Mouse (Mus musculus): ENCODE data around the gene Sorcs2. TPM values are rescaled to one million over a fixed set of nuclear protein-coding genes. Genes with fewer than 3 reads are reported as not detected.

The Sorcs2 gene
- 5.4 TPM in 1 of 2 replicates, not detected in the other for total RNA-seq (2015; ENCODE audit: low replicate concordance)
- 0.39 and 2.2 TPM in 2 replicates for total RNA-seq (2017; ENCODE audit: low replicate concordance)

DNA sequence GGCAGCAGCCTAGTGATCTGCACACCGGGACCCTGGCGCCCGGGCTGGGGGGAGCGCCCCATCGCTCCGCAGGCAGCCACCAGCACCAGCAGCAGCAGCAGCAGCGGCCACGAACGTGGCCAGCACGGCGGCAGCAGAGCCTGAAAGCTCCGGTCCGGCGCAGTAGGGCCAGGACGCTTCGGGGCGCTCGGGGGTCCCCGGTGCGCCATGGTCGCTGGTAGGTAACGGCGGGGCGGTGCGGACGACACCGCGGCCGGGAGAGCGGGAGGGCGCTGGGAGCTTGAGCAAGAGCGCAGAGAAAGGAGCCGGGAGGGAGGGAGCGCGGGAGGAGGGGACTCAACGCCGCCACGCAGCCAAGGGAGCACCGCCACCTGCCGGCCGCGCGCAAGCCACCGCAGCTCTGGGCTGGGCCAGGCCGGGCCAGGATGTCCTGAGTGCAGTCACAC, at the start of gene Sorcs2:
Sorcs2 (minus strand) TSS at position 303 of the 446 bp plus-strand sequence.
- ATAC-seq (replicated peaks; ENCODE audit: low FRiP score, poor library complexity, severe bottlenecking) = no peak

DNA sequence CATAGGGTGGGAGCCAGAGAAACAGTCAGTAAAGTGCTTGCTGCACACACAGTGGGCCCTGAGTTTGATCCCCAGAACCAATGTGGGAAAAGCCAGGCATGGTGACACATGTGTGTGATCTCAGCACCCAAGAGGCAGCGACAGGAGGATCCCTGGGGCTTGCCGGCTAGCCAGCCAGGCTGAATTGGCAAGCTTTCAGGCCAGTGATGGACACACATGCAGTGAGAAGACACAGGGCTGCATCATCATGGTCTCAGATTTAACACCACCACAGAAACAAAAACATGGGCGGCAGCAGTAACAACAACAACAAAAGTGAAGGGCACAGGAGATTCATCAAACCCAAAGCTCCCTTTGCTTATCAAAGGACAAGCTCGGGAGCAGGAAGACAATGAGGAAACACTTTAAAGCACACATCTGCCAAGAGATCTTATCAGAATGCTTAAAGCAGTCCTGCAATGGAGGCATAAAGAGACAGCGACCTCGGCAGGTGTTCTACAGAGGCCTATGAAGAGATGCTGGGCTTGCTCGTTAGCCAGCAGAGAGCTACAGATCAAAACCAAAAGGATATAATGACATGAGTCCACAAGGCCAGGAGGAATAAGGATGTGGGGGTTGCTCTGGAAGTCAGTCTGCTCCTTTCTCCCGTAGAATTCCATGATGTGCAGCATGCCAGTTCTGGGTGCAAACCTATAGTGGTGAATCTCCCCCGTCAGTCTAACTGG, 48.4 kb upstream of the Sorcs2 start:
- no peak for ATAC-seq (replicated peaks; ENCODE audit: low FRiP score, poor library complexity, severe bottlenecking)

DNA sequence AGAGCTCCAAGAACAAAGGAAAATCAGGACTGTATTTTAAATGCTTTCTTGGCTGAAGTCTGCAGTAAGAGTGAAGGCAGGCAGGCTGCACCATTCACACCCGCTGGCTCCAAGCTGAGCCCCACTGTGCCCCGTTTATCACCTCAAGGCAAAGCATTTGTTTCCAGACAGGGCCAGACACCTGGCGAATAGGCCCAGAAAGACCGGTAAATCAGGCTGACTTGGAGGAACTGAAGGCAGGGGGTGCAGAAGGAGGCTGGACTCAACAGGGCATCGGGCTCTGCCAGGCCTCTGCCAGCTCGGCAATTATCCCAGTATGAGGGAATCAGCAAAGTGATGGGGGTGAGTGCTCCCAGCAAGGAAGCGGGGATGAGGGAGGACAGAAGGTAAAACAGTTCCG, 47.1 kb upstream of the Sorcs2 start:
- ATAC-seq (replicated peaks; ENCODE audit: low FRiP score, poor library complexity, severe bottlenecking) = no peak

DNA sequence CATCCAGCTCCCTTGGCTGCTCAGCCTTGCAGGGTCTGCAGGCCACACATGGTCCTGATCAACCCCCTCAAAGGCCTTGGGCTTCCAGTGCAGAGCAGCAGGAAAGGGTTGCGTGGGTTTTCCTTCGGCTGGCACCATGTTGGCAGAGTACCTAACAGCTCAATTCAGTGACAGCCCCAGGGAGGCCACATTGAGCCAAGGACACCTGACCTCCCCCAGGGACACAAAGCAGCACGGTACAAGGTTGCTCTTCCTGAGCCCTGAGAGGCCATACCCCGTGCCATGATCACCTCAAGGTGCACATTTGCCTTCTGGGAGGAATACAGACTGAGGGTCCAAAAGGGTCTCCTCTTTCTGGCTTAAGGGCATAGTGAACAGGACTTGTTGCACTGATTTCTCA, 46.7 kb upstream of the Sorcs2 start:
- no peak for ATAC-seq (replicated peaks; ENCODE audit: low FRiP score, poor library complexity, severe bottlenecking)

DNA sequence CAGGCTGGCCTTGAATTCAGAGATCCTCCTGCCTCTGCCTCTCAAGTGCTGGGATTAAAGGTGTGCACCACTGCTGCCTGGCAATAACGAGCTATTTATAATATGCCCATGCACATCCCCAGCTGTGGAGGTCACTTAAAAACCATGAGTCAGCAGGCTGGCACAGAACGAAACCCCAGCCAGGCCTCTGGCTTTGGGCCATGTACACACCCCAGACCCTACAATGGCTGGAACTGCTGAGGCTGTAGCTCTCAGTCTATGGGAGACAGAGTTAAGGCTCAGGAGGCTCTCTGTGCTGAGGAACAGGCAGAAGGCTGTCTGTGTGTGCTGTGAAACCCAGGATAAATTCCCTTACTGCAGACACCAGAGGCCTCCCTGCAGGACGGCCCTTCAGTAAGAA, 42.8 kb upstream of the Sorcs2 start:
- ATAC-seq (replicated peaks; ENCODE audit: low FRiP score, poor library complexity, severe bottlenecking) = no peak

DNA sequence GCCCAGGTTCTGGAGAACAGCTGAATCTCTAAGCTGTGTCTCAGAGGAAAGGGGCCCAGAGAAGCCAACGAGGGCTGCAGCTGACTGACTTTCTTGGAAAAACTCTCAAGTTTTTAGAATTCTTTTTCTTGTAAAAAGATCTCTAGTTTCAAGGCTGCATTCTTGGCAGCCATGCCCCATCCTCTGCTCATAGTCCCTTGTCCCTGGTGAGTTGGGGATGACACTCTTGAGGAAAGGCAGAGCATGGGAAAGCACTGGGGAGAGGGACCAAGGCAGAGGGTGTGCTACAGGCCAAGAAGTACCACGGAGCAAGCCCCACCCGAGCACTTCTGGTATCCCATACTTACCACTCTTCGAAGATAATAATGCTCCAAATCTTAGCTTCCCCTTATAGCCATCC, 38.9 kb upstream of the Sorcs2 start:
- ATAC-seq (replicated peaks; ENCODE audit: low FRiP score, poor library complexity, severe bottlenecking) = no peak

DNA sequence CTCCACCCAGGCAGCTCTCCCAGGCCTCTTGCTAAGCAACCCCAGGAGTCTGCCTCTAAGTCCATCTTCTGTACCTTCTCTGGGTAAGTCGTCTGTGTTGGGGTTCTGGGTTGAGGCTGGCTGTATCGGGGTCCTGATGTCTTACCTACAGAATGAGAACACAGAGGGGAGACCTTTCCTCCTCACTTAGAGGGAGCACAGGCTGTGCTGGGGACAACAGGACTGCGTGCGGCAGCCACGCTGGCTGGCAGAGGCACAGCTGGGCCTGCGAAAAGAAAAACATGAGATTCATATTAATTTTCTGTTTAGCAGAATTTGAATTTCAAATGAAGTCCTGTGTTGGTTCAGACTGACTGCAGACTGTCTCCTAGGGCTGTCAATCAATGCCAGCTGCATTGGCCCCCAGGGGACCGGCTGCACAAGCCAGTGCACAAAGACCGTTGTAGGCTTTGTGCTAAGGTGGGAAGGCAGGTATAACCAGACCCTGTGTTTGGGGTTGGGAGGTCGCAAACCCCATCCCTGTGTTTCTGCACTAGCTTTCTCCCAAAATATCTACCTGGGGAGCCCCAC, 36.5 kb upstream of the Sorcs2 start:
- no peak for ATAC-seq (replicated peaks; ENCODE audit: low FRiP score, poor library complexity, severe bottlenecking)

DNA sequence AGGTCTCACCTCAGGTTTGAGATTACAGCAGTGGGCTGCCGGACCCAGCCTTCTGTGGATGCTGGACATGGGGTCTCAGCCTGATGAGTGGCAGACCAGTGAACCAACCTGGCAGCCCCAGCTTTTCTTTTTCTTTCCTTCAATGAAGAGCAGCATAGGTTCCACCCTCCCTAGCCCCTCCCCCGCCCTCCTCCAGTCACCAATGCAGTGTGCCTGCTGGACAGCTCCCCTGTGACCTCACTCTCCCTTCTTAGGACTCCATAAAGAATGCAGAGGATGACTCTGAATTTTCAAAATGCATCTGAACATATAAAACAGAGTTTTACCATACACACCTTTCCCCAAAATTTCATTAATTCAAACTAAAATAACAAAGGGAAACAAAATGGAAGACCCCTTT, 33.8 kb upstream of the Sorcs2 start:
- no peak for ATAC-seq (replicated peaks; ENCODE audit: low FRiP score, poor library complexity, severe bottlenecking)

DNA sequence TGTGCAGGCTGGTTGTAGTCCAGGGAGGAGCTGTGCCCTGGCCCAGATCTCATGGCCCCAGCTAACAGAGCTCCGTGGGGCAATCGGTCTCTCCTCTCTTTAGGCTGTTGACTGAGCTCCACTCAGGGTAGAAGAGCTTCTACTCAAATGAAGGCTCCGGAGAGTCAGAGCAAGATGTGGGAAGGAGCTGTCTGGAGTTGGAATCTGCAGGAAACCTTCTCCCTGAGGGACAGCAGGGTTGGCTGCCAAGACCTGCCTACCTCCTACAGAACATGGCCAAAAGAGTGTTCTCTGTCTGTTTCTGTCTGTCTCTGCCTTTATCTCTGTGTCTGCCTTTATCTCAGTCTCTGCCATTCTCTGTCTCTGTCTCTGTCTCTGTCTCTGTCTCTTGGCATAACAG, 31.6 kb upstream of the Sorcs2 start:
- ATAC-seq (replicated peaks; ENCODE audit: low FRiP score, poor library complexity, severe bottlenecking) = no peak

DNA sequence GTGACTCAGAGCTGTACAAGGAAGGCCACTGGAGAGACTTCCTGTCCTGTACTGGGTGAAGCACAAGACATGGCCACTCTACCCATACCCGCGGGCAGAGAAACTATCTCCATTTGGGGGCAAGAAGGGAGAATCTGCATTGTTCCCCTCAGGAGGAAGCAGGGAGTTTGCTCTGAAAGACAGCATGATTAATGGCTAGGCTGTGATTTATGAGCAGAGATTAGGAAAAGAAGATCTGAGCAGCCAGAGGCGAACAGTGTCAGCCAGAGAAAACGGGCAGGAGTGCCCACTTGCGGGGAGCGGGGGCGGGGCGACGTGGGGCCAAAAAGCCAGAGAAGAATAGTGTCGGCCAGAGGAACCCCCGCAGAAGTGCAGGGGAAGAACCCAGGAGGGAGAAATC, 29.9 kb upstream of the Sorcs2 start:
- no peak for ATAC-seq (replicated peaks; ENCODE audit: low FRiP score, poor library complexity, severe bottlenecking)

DNA sequence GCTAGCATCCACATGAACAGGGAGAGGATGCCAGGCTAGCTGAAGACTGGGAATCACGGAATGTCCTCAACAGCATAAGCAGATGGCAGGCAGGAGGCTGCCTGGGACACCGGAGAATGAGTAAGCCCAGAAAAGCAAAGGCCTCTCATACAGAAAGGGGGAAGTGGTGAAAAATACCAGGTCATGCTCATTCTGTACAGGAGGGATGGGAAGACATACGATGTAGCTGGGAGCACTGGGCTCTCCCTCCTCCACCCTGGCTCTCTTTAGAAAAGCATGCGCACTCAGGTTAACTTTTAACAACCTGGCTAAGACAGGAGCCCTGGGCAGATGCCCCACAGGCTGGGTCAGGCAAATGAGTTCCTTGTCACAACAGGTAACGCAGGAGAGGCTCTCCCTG, 28.5 kb upstream of the Sorcs2 start:
- no peak for ATAC-seq (replicated peaks; ENCODE audit: low FRiP score, poor library complexity, severe bottlenecking)

DNA sequence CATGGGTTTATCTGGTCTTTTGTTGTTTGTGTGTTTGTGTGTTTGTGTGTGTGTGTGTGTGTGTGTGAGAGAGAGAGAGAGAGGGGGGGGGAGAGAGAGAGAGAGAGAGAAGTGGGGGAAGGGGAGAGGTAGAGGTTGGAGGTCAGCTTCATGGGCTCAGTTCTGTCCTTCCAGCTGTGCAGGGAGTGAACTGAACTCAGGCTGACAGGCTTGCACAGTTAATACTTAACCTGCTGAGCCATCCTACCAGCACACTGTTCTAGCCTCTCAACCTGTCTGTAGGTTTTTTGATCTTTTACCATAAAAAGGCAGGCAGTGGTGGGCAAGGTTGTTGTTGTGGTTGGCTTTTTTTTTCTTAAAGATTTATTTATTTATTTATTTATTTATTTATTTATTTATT, 26.7 kb upstream of the Sorcs2 start:
- ATAC-seq (replicated peaks; ENCODE audit: low FRiP score, poor library complexity, severe bottlenecking) = no peak

DNA sequence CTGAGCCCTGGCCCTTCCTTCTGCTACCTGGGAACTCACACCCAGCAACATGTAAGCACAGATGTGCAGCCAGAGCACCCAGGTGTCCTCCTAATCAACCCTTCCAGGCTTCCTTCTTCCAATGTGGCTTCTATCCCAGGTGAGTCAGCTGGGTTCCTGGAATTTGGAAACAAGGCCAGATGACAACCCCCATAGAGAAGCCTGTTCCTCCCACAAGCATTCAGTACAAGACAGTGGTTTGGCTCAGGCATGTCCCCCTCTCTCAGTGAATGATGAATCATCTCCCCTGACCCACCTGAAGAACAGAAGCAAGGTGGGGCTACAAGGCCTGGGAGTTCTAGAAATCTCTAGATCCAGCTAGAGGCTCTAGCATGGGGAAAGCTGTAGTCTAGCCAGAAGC, 24.8 kb upstream of the Sorcs2 start:
- no peak for ATAC-seq (replicated peaks; ENCODE audit: low FRiP score, poor library complexity, severe bottlenecking)

DNA sequence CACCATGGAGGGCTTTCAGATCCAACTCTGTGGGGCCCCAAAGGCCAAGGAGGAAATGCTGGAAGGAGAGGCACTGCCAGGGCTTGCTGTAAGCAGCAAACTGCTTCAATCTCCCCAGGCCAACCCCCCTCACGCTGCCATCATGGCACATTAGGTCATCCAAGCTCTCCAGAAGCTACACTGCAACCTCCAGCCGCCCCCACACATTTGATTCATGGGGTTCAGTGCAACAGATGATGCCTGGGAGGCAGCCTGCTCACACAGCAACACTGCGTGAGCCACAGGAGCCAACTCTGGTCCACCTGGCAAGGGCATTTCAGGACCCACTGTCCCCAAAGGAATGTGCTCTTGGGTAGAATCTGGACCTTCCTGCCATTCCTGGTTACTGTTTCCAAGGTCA, 21.9 kb upstream of the Sorcs2 start:
- ATAC-seq (replicated peaks; ENCODE audit: low FRiP score, poor library complexity, severe bottlenecking) = no peak

DNA sequence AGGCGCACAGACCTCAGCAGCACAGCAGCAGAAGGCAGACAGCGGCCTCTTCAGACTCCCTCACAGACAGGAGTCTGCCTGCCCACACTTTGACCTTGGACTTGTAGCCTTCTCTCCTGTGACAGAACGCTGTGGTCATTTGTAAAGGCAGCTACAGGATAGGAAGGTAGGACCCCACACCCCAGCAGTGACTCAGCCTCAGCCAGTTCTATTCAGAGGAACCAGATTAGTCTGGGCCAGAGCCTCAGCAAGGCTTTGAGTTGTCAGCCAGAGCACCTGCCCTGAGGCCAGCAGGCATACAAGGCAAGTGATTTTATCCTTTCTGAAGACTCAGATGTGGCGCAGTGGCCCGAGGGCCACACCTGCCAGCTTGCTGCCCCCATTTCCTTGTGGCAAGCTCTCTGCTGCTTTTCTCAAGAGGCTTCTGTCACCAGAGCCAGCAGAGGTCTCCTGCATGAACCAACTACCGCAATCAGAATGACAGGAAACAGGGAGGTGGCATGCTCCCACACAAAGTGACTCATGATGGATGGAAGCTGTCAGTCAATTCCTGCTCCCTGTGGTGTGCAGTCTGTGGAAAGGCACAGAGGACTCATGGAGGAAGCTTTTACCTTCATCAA, 16.9 kb upstream of the Sorcs2 start:
- no peak for ATAC-seq (replicated peaks; ENCODE audit: low FRiP score, poor library complexity, severe bottlenecking)

DNA sequence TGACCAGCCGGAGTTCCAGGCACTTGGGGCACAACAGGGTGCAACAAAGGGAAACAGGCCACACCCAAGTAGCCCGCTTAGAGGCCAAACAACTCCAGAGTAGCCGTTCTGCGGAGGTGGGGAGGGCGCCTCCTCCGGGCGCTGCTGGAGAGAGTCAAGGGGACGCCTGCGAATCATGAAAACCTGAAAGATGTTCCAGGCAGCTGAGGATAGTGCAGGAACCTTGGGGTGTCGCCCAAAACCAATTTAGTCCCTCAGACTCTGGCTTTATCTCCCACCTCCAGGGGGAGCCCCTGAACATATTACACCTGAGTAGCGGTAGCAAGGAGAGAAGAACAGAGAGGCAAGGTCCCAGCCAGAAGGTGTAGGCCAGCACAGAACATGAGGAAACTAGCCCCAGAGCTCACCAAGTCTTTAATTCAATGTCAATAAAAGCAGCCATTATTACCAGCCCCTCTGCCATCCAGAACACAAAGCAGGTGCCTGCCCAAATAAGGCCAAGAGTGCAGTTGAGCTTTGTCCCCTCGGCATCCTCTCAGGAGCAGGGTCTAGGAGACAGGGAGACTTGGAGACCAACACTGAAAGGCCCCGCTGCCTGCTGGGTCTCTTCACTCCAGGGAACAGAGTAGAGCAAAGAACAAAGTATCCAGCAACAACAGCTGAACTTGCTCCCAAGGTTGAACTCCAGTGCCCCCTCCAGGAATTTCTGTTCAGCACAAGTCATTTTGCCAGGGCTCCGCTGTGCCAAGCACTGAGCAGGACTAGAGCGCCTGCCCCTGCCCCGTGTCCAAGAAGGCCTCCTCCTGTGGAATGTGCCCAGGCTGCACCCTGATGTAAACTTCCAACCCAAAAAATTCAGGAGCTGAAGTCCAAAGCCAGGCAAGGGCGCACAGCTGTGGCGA, 775 bp upstream of the Sorcs2 start:
- ATAC-seq (replicated peaks; ENCODE audit: low FRiP score, poor library complexity, severe bottlenecking) = no peak

DNA sequence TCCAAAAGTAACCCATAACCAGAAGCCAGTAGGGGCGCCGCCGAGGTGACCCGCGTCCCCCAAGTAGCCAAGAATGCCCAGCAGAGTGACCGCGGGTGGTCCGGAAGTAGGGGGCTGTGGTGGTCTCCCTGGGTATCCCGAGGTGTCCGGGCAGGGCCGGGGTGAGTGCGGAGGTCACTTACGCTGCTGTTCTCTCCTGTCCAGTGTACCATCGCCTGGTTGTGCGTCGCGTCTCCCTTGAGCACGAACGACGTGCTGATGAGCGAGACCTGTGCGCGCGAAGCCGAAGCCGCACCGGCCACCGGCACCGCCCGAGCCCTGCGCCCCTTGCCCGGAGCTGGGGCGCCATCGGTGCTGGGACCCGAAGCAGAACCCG, 567 bp downstream of the Sorcs2 start:
- no peak for ATAC-seq (replicated peaks; ENCODE audit: low FRiP score, poor library complexity, severe bottlenecking)

DNA sequence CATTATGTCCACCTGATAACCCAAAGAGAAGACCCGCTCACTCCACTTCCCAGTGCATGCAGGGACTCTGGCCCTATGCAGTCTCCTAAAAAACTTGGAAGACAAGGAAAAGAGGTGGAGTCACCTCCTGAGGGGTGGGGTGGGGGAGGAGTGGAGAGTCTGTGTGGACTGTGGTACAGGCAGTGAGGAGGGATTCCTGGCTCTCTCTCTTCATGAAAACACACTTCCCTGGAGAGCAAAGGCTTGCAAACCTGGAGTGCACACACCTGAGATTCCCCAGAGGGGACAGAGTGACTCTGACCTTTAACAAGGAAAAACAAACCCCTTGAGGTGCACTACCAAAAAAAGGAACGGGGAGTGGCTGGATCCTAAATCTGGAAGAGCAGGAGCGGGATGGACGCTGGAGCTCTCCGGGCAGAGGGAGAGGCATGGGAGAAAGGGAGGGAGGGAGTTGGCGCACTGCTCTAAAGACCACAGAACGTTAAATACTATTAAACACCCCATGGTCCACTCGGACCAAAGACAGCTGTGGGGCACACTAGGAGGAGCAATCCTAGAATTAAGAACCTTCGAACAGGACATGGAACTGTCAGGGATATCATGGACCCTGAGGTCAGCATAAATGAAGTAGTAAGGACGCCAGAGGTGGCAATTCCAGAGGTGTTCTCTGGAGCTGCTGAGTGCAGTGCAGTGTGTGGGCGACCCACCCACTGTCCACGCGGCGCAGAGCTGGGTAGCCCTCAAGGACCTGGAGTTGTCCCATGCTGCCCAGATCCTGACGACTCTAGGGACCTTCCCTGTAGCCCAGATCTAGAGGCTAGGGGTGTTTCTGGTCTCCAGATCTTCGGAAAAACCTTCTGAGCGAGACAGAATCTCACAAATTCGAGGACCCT, 1.2 kb downstream of the Sorcs2 start:
- no peak for ATAC-seq (replicated peaks; ENCODE audit: low FRiP score, poor library complexity, severe bottlenecking)

DNA sequence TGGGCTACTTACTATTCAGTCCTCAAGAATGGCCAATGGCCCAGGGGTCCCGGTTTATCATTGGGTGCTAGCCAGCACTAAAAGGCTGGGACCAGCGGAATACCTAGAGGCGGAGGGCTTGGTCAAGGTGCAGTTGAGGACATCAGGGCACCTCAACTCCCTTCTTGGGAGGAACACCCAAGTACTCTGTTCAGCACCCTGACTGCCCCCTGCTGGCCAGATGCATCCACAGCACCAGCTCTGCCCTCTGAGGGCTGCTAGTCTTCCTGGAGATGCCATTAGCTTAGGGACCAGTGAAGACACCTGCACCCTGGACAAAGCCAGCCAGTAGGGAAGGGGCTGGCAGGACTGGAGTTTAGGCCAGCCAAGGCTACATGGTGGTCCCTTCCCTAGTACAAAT, 1.9 kb downstream of the Sorcs2 start:
- 0 out of 2 replicates have a peak, but pooled peaks have one; percentile 44 for ATAC-seq (replicated peaks; ENCODE audit: low FRiP score, poor library complexity, severe bottlenecking)

All from erythroid progenitor cell, adult 5-6 weeks (primary cell).